In the genomic region with DNA sequence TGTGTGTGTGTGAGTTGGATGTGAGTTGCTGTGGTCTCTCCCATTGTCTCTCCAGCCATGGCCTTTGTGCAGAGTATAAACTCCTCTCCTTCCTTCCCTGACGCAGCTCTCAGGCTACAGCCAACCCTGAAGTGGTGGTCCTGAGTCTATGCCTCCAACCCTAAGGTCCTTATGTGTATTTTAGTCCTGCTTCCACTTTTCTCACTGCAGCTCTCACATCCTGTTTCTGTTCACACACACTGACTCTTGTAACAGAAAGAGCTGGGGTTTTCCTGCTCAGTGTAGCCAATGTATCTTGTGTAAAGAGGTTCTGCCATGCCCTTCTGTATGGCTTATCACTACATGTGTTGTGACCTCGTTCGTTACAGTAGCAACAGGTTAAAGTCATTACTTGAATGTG, we compare ENCODE assay signal across 31 mouse cellular contexts. TPM values are rescaled to one million over a fixed set of nuclear protein-coding genes. Genes with fewer than 3 reads are reported as not detected.
DNase-seq lines count a peak whose midpoint lies in the region; ATAC-seq and TF ChIP-seq lines count a peak whose summit lies in the region.
"Not testable (repeated sequence)": the region's sequence is repeated elsewhere in the genome, so short reads cannot be mapped to it uniquely, and the experiment has no call there.
"Had no signal": no experiment of that assay in that cellular context is flagged by ENCODE, and none has a peak within 500 bp of the region (broad histone marks: within the 10 kb centered on the region; RNA-seq: fewer than 3 reads in every experiment).

No protein-coding gene starts in this region.

- H3K9me3 ChIP-seq in liver, postnatal 0 days (ENCODE audit: low read length), result not testable (repeated sequence)

- peak overlapping the region; percentile 72; the same call in 1 of the 2 replicates for H3K27ac ChIP-seq in bone marrow, adult 2 months (ENCODE audit: control insufficient read depth, insufficient read depth, low read depth, low read length, poor library complexity)
- H3K27ac ChIP-seq in liver, postnatal 0 days (ENCODE audit: low read depth), result peak overlapping the region; percentile 34; the same call in 1 of the 2 replicates

- 6% methylated on average over 3 of the region's 3 CpGs for WGBS in bone marrow, adult 2 months
- 33% methylated on average over 3 of the region's 3 CpGs for WGBS in liver, postnatal 0 days (ENCODE audit: insufficient replicate concordance)

- H3K27me3 ChIP-seq in liver, postnatal 0 days (ENCODE audit: insufficient read depth, low read length); splenic B cell, adult 2 months (ENCODE audit: control insufficient read depth, insufficient read depth, low read length, poor library complexity, severe bottlenecking): not testable (repeated sequence)

- not testable (repeated sequence) for H3K4me2 ChIP-seq in liver, postnatal 0 days (ENCODE audit: low read depth, low read length)

- H3K9ac ChIP-seq in liver, postnatal 0 days (replicated peaks), result not testable (repeated sequence)

- TF ChIP-seq EP300 in liver, postnatal 0 days (IDR thresholded peaks at IDR 0.05; ENCODE audit: low read depth), result not testable (repeated sequence)

- peak; percentile 10 for DNase-seq in CD4-positive, CD25-positive, alpha-beta regulatory T cell, adult 2 months (ENCODE audit: low read depth, low spot score)
- peak; percentile 2 for DNase-seq in induced T-regulatory cell, adult 2 months (ENCODE audit: low read depth)
- not testable (repeated sequence) for DNase-seq in liver, postnatal 0 days
- peak; percentile 4 to 8 for DNase-seq in monocyte, adult 2 months (ENCODE audit: low read depth in 1 of 2, low spot score in 2 of 2)
- peak; percentile 58 for DNase-seq in splenic B cell, adult 2 months (ENCODE audit: low read depth, low spot score)

- not testable (repeated sequence) for TF ChIP-seq POLR2A in bone marrow, adult 2 months (IDR thresholded peaks at IDR 0.05; ENCODE audit: borderline replicate concordance, control insufficient read depth, low read depth, low read length)

- not testable (repeated sequence) for H3K36me3 ChIP-seq in liver, postnatal 0 days (replicated peaks; ENCODE audit: insufficient read depth, low read length); splenic B cell, adult 2 months (ENCODE audit: control insufficient read depth, insufficient read depth, low read length, poor library complexity, severe bottlenecking)

- not testable (repeated sequence) for H3K4me1 ChIP-seq in bone marrow, adult 2 months (ENCODE audit: control insufficient read depth, insufficient read depth, low read length); liver, postnatal 0 days (ENCODE audit: insufficient read depth)

- H3K4me3 ChIP-seq in bone marrow, adult 2 months (replicated peaks; ENCODE audit: control insufficient read depth, low read depth, low read length); liver, postnatal 0 days (ENCODE audit: low read depth, low read length): not testable (repeated sequence)

- peak; percentile 69 for ATAC-seq in common myeloid progenitor, adult 5-6 weeks (replicated peaks; ENCODE audit: low read depth, poor library complexity, severe bottlenecking)
- ATAC-seq in liver, postnatal 0 days, result not testable (repeated sequence)
- ATAC-seq in neutrophil, adult 5-6 weeks (ENCODE audit: extremely low read depth, insufficient number of reproducible peaks, low FRiP score, poor library complexity, severe bottlenecking), result peak; percentile 51

- not testable (repeated sequence) for TF ChIP-seq CTCF in bone marrow, adult 2 months (IDR thresholded peaks at IDR 0.05; ENCODE audit: control insufficient read depth, insufficient read depth, low read length); liver, postnatal 0 days (IDR thresholded peaks at IDR 0.05; ENCODE audit: low read depth)

RNA-seq across cellular contexts. Expression of a gene that starts 3.2 kb away (rescaled TPM):
- 1.7 TPM in 1 of 2 replicates, not detected in the other for polyA plus RNA-seq in bone marrow, adult 2 months (2011; ENCODE audit: insufficient read depth, insufficient read length, low replicate concordance, missing spikeins)
- total RNA-seq in common myeloid progenitor, adult 5-6 weeks (2017), result not detected in 2 replicates
- polyA plus RNA-seq in liver, postnatal 0 days (2015; fragmentation: Nextera tagmentation; extraction: Ambion mirVana), result not detected in 2 replicates
- 0.93 TPM in 1 of 2 replicates, not detected in the other for total RNA-seq in neutrophil, adult 5-6 weeks (2017)
- total RNA-seq: adrenal gland, adult 2 months; adrenal gland, postnatal 14 days; adrenal gland, postnatal 4 days; gastrocnemius, adult 8-10 months; gastrocnemius, postnatal 25 days; heart, adult 8-10 months; heart, postnatal 25 days; hematopoietic stem cell, adult 5-6 weeks; MEL had no signal
- polyA plus RNA-seq: adrenal gland, adult 2 months; cerebellum, adult 2 months; cortical plate, adult 2 months; embryonic facial prominence, embryonic 10.5 days; embryonic facial prominence, embryonic 13.5 days; erythroblast, embryonic 14.5 days; forebrain, embryonic 12.5 days; forebrain, embryonic 15.5 days; gonadal fat pad, adult 2 months; heart, embryonic 11.5 days; heart, embryonic 14.5 days; heart, postnatal 0 days; hindbrain, embryonic 12.5 days; hindbrain, embryonic 15.5 days; intestine, embryonic 15.5 days had no signal

RNA-seq across cellular contexts. Expression of a gene that starts 20.8 kb away (rescaled TPM):
- not detected in 2 replicates for polyA plus RNA-seq in bone marrow, adult 2 months (2011; ENCODE audit: insufficient read depth, insufficient read length, low replicate concordance, missing spikeins)
- total RNA-seq in common myeloid progenitor, adult 5-6 weeks (2017), result not detected in 2 replicates
- polyA plus RNA-seq in liver, postnatal 0 days (2015; fragmentation: Nextera tagmentation; extraction: Ambion mirVana), result not detected in 2 replicates
- total RNA-seq in neutrophil, adult 5-6 weeks (2017), result not detected in 2 replicates
- total RNA-seq: adrenal gland, adult 2 months; adrenal gland, postnatal 14 days; adrenal gland, postnatal 4 days; gastrocnemius, adult 8-10 months; gastrocnemius, postnatal 25 days; heart, adult 8-10 months; heart, postnatal 25 days; hematopoietic stem cell, adult 5-6 weeks; MEL had no signal
- polyA plus RNA-seq: adrenal gland, adult 2 months; cerebellum, adult 2 months; cortical plate, adult 2 months; embryonic facial prominence, embryonic 10.5 days; embryonic facial prominence, embryonic 13.5 days; erythroblast, embryonic 14.5 days; forebrain, embryonic 12.5 days; forebrain, embryonic 15.5 days; gonadal fat pad, adult 2 months; heart, embryonic 11.5 days; heart, embryonic 14.5 days; heart, postnatal 0 days; hindbrain, embryonic 12.5 days; hindbrain, embryonic 15.5 days; intestine, embryonic 15.5 days had no signal

RNA-seq across cellular contexts. Expression of a gene that starts 40.5 kb away (rescaled TPM):
- 4.8 and 24.3 TPM in 2 replicates for polyA plus RNA-seq in bone marrow, adult 2 months (2011; ENCODE audit: insufficient read depth, insufficient read length, low replicate concordance, missing spikeins)
- total RNA-seq in common myeloid progenitor, adult 5-6 weeks (2017), result 11.0 and 14.2 TPM in 2 replicates
- polyA plus RNA-seq in liver, postnatal 0 days (2015; fragmentation: Nextera tagmentation; extraction: Ambion mirVana), result 0.62 and 0.72 TPM in 2 replicates
- 11.7 and 20.7 TPM in 2 replicates for total RNA-seq in neutrophil, adult 5-6 weeks (2017)
- total RNA-seq: adrenal gland, adult 2 months; adrenal gland, postnatal 14 days; adrenal gland, postnatal 4 days; gastrocnemius, adult 8-10 months; gastrocnemius, postnatal 25 days; heart, adult 8-10 months; heart, postnatal 25 days; MEL had no signal
- polyA plus RNA-seq: adrenal gland, adult 2 months; cerebellum, adult 2 months; embryonic facial prominence, embryonic 10.5 days; erythroblast, embryonic 14.5 days; forebrain, embryonic 12.5 days; forebrain, embryonic 15.5 days; heart, embryonic 11.5 days; hindbrain, embryonic 12.5 days; hindbrain, embryonic 15.5 days had no signal

RNA-seq across cellular contexts. Expression of a gene that starts 44.0 kb away (rescaled TPM):
- polyA plus RNA-seq in bone marrow, adult 2 months (2011; ENCODE audit: insufficient read depth, insufficient read length, low replicate concordance, missing spikeins), result 5.7 TPM in 1 of 2 replicates, not detected in the other
- not detected in 2 replicates for total RNA-seq in common myeloid progenitor, adult 5-6 weeks (2017)
- not detected in 2 replicates for polyA plus RNA-seq in liver, postnatal 0 days (2015; fragmentation: Nextera tagmentation; extraction: Ambion mirVana)
- not detected in 2 replicates for total RNA-seq in neutrophil, adult 5-6 weeks (2017)
- total RNA-seq: adrenal gland, adult 2 months; adrenal gland, postnatal 14 days; adrenal gland, postnatal 4 days; gastrocnemius, adult 8-10 months; gastrocnemius, postnatal 25 days; heart, adult 8-10 months; heart, postnatal 25 days; MEL had no signal
- polyA plus RNA-seq: adrenal gland, adult 2 months; cerebellum, adult 2 months; cortical plate, adult 2 months; embryonic facial prominence, embryonic 10.5 days; embryonic facial prominence, embryonic 13.5 days; erythroblast, embryonic 14.5 days; forebrain, embryonic 12.5 days; forebrain, embryonic 15.5 days; gonadal fat pad, adult 2 months; heart, embryonic 11.5 days; heart, embryonic 14.5 days; heart, postnatal 0 days; hindbrain, embryonic 12.5 days; hindbrain, embryonic 15.5 days; intestine, embryonic 15.5 days had no signal

RNA-seq across cellular contexts. Expression of a gene that starts 57.0 kb away (rescaled TPM):
- not detected in 2 replicates for polyA plus RNA-seq in bone marrow, adult 2 months (2011; ENCODE audit: insufficient read depth, insufficient read length, low replicate concordance, missing spikeins)
- total RNA-seq in common myeloid progenitor, adult 5-6 weeks (2017), result not detected in 2 replicates
- not detected in 2 replicates for polyA plus RNA-seq in liver, postnatal 0 days (2015; fragmentation: Nextera tagmentation; extraction: Ambion mirVana)
- total RNA-seq in neutrophil, adult 5-6 weeks (2017), result not detected in 2 replicates
- total RNA-seq: adrenal gland, adult 2 months; adrenal gland, postnatal 14 days; adrenal gland, postnatal 4 days; gastrocnemius, adult 8-10 months; gastrocnemius, postnatal 25 days; heart, adult 8-10 months; heart, postnatal 25 days; hematopoietic stem cell, adult 5-6 weeks; MEL had no signal
- polyA plus RNA-seq: adrenal gland, adult 2 months; cerebellum, adult 2 months; cortical plate, adult 2 months; embryonic facial prominence, embryonic 10.5 days; embryonic facial prominence, embryonic 13.5 days; erythroblast, embryonic 14.5 days; forebrain, embryonic 12.5 days; forebrain, embryonic 15.5 days; gonadal fat pad, adult 2 months; heart, embryonic 11.5 days; heart, embryonic 14.5 days; heart, postnatal 0 days; hindbrain, embryonic 12.5 days; hindbrain, embryonic 15.5 days; intestine, embryonic 15.5 days had no signal
